Mouse (Mus musculus) heart, adult 2 months (tissue): Measurements from ENCODE around the gene Gm11084.

Experiments used
- EP300 ChIP-seq: fragments of 200-500 bp; IDR thresholded peaks from 2 replicates; pipeline ENCODE4 v1.6.1; 2011; ENCODE audit warnings: low read depth, low read length, control low read depth; ENCODE audit not compliant: insufficient read depth
- POLR2A ChIP-seq: fragments of 200-500 bp; IDR thresholded peaks from 2 replicates; pipeline ENCODE4 v1.6.1; 2011; ENCODE audit warnings: mild to moderate bottlenecking, low read depth, low read length, control low read depth; ENCODE audit not compliant: insufficient read depth

GRCm38 (mm10) chr2:73001994-73002393 lies 15.5 kb upstream of the Gm11084 start:
- no peak for TF ChIP-seq EP300
- TF ChIP-seq POLR2A: no peak
